Mouse (Mus musculus) stomach, embryonic 15.5 days (tissue): ENCODE data around the gene Pak1. TPM values are rescaled to one million over a fixed set of nuclear protein-coding genes. Genes with fewer than 3 reads are reported as not detected.

Experiments
- polyA plus RNA-seq: library from polyadenylated mRNA; unstranded; fragments of >200 nt; fragmentation: Nextera tagmentation; extraction: Ambion mirVana; gene quantifications from 2 replicates; pipeline ENCODE4 v1.2.1, GENCODE M21; 2015

Gene Pak1
- polyA plus RNA-seq, 1 experiment from 2014 or later: 27.2 TPM

Other genes with a start within 250 kb of the Pak1 start
- gene Aamdc, start 209.0 kb upstream of the Pak1 start, polyA plus RNA-seq: 51.9 and 55.5 TPM in 2 replicates
- gene Rsf1, start 208.7 kb upstream of the Pak1 start, polyA plus RNA-seq: 19.5 and 22.9 TPM in 2 replicates
- gene Clns1a, start 91.9 kb upstream of the Pak1 start, polyA plus RNA-seq: 152 and 156 TPM in 2 replicates
- gene Aqp11, start 50.3 kb upstream of the Pak1 start, polyA plus RNA-seq: 19.0 and 21.2 TPM in 2 replicates
- not detected in 2 replicates for gene Gdpd4, start 131.4 kb downstream of the Pak1 start, polyA plus RNA-seq